Mouse (Mus musculus) forebrain, embryonic 12.5 days (tissue): ENCODE measurements around the gene 4930512M02Rik. TPM values are rescaled to one million over a fixed set of nuclear protein-coding genes. Genes with fewer than 3 reads are reported as not detected.
"Not testable (repeated sequence)": the region's sequence is repeated elsewhere in the genome, so short reads cannot be mapped to it uniquely, and the experiment has no call there.

Source experiments
- ATAC-seq: fragments of 200-750 bp; cut with Nextera tagmentation; 2 replicates; pipeline ENCODE4 v1.8.0; 2017; ENCODE audit warnings: moderate TSS enrichment; ENCODE audit not compliant: low FRiP score
- H3K27ac ChIP-seq: fragments of 300-500 bp; sonication (generic); 2 replicates; pipeline ENCODE4 v1.5.1; 2016; ENCODE audit warnings: mild to moderate bottlenecking
- H3K27me3 ChIP-seq: fragments of 300-500 bp; sonication (generic); 2 replicates; pipeline ENCODE4 v1.6.1; 2016; ENCODE audit warnings: mild to moderate bottlenecking
- H3K36me3 ChIP-seq: fragments of 300-500 bp; sonication (generic); replicated peaks from 2 replicates; pipeline ENCODE4 v1.6.1; 2016; ENCODE audit warnings: mild to moderate bottlenecking
- H3K4me1 ChIP-seq: fragments of 300-500 bp; sonication (generic); 2 replicates; pipeline ENCODE4 v1.6.1; 2016
- H3K4me2 ChIP-seq: fragments of 300-500 bp; sonication (generic); 2 replicates; pipeline ENCODE4 v1.6.1; 2016; ENCODE audit warnings: mild to moderate bottlenecking, moderate library complexity
- H3K4me3 ChIP-seq: fragments of 300-500 bp; sonication (generic); replicated peaks from 2 replicates; pipeline ENCODE4 v1.5.1; 2016; ENCODE audit warnings: mild to moderate bottlenecking
- H3K9ac ChIP-seq: fragments of 300-500 bp; sonication (generic); 2 replicates; pipeline ENCODE4 v1.6.1; 2016; ENCODE audit warnings: mild to moderate bottlenecking
- H3K9me3 ChIP-seq: fragments of 300-500 bp; sonication (generic); 2 replicates; pipeline ENCODE4 v1.6.1; 2016
- WGBS: fragments of 180-500 bp; shearing (Covaris S2); methylation state at CpG from one replicate; pipeline ENCODE4 v1.1.7; 2016; 5-methylcytosine and 5-hydroxymethylcytosine counted together
- polyA plus RNA-seq: library from polyadenylated mRNA; unstranded; fragments of >200 nt; fragmentation: Nextera tagmentation; extraction: Ambion mirVana; gene quantifications from 2 replicates; pipeline ENCODE4 v1.2.1, GENCODE M21; 2016

Gene 4930512M02Rik
- polyA plus RNA-seq = not detected in 2 replicates

- not testable (repeated sequence) for H3K4me1 ChIP-seq, H3K27ac ChIP-seq, ATAC-seq, H3K36me3 ChIP-seq, H3K4me2 ChIP-seq, H3K4me3 ChIP-seq, H3K9me3 ChIP-seq, H3K9ac ChIP-seq, H3K27me3 ChIP-seq
- WGBS = 91% methylated on average over 3 of the region's 4 CpGs
These were observed at the start of gene 4930512M02Rik for GRCm38 (mm10) chr11:11627735-11628134. TSS of gene 4930512M02Rik (minus strand) at chr11:11627835.

GRCm38 (mm10) chr11:11677165-11677564 is 49.5 kb upstream of the 4930512M02Rik start:
- Histone ChIP-seq H3K4me1 (no peaks in the 10 kb centered on the region), H3K9me3 (no peaks in the 10 kb centered on the region), H3K4me2 (no peak overlapping the region), H3K36me3 (no peaks in the 10 kb centered on the region), H3K27me3 (no peaks in the 10 kb centered on the region), H3K9ac (no peak overlapping the region), H3K4me3 (no peak overlapping the region), H3K27ac (no peak overlapping the region)
- no peak for ATAC-seq
- 90% methylated on average over 7 of the region's 7 CpGs for WGBS

DNA sequence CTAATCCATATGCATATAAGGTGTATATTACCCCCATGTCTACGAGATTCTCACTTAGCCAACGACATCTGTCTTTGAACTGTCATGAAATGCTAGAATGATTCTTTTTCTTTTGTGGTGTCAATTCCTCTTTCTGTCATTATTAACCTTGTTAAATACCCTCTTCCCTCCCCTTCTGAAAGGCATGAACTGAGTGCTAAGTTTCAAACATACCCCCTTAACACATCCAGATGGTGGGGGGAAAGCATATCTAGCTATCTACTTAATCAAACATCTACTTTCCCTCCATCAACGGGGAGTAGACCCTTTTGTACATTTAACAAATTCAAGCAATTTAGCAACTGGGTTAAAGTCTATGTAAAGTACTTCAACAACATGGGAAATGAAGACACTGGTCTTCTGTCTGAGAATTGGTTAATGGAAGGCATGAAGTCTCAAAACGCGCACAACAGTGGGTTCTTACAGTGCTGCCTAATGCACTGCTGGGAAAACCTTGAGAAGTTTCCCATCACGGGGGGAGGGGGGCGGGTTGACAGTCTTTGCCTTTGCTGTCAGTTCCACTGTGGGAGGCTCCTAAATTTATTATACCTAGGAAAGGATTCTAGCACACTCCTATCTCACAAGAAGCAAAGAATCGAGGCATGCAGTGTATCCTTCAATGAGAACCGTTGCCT is 48.6 kb upstream of the 4930512M02Rik start:
- H3K9ac ChIP-seq = no peak overlapping the region
- no peaks in the 10 kb centered on the region for H3K4me1 ChIP-seq
- ATAC-seq = no peak
- H3K4me3 ChIP-seq = no peak overlapping the region
- no peaks in the 10 kb centered on the region for H3K27me3 ChIP-seq
- no peak overlapping the region for H3K27ac ChIP-seq
- H3K36me3 ChIP-seq = no peaks in the 10 kb centered on the region
- no peaks in the 10 kb centered on the region for H3K9me3 ChIP-seq
- 84% methylated on average over 9 of the region's 9 CpGs for WGBS
- no peak overlapping the region for H3K4me2 ChIP-seq

GRCm38 (mm10) chr11:11675063-11675462 is 47.4 kb upstream of the 4930512M02Rik start:
- H3K9ac ChIP-seq = no peak overlapping the region
- no peaks in the 10 kb centered on the region for H3K4me1 ChIP-seq
- no peaks in the 10 kb centered on the region for H3K9me3 ChIP-seq
- H3K36me3 ChIP-seq = no peaks in the 10 kb centered on the region
- H3K4me2 ChIP-seq = no peak overlapping the region
- no peaks in the 10 kb centered on the region for H3K27me3 ChIP-seq
- no peak overlapping the region for H3K27ac ChIP-seq
- no peak for ATAC-seq
- no peak overlapping the region for H3K4me3 ChIP-seq

DNA sequence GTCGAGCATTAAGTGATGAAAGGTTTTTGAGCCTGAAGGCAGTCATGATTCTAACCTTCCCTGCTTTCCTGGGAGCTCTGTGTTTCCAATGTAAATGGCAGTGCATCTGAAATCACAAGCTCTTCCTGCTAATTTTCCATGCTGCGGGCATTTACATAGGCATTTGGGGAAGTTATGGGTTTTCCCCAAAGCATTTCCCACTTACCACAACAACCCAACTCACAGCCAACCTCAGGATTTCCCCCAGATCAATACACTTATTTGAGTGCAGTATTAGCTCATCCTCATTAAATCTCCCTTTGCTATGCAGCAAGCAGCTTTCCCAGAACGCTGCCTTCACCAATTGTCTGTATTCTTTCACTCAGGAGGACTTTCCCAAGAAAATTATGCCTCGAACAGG is 45.3 kb upstream of the 4930512M02Rik start:
- Histone ChIP-seq H3K4me3 (no peak overlapping the region), H3K27me3 (no peaks in the 10 kb centered on the region), H3K36me3 (no peaks in the 10 kb centered on the region), H3K4me2 (no peak overlapping the region), H3K9me3 (no peaks in the 10 kb centered on the region), H3K9ac (no peak overlapping the region), H3K27ac (no peak overlapping the region), H3K4me1 (no peaks in the 10 kb centered on the region)
- 78% methylated on average over 4 of the region's 4 CpGs for WGBS
- no peak for ATAC-seq

DNA sequence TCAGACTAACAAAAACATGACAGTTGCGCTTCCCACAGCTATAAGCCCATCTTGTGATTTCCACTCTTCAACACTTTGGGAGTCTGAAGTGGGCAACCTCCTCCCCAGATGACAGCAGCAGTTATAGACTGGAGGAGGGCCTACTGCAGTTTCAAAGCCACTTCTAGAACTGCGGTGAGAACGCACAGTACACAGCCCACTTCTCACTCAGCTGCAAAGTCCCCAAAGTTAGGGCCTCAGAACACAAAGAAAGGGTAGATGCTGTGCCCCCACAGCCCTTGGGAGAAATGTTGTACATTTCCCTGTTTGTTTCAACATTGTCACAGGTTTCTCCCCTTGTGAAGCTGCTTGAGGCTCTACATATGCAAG is 40.3 kb upstream of the 4930512M02Rik start:
- Histone ChIP-seq H3K4me1 (no peaks in the 10 kb centered on the region), H3K4me3 (no peak overlapping the region), H3K4me2 (no peak overlapping the region), H3K27ac (no peak overlapping the region), H3K9me3 (no peaks in the 10 kb centered on the region), H3K9ac (no peak overlapping the region), H3K36me3 (no peaks in the 10 kb centered on the region), H3K27me3 (no peaks in the 10 kb centered on the region)
- ATAC-seq = no peak
- 85% methylated on average over 3 of the region's 3 CpGs for WGBS

GRCm38 (mm10) chr11:11667254-11667921 is 39.8 kb upstream of the 4930512M02Rik start:
- WGBS = 87% methylated on average over 4 of the region's 4 CpGs
- no peaks in the 10 kb centered on the region for H3K27me3 ChIP-seq
- H3K4me1 ChIP-seq = no peaks in the 10 kb centered on the region
- no peak overlapping the region for H3K27ac ChIP-seq
- no peak overlapping the region for H3K4me2 ChIP-seq
- no peaks in the 10 kb centered on the region for H3K36me3 ChIP-seq
- H3K4me3 ChIP-seq = no peak overlapping the region
- ATAC-seq = no peak
- no peak overlapping the region for H3K9ac ChIP-seq
- H3K9me3 ChIP-seq = no peaks in the 10 kb centered on the region

DNA sequence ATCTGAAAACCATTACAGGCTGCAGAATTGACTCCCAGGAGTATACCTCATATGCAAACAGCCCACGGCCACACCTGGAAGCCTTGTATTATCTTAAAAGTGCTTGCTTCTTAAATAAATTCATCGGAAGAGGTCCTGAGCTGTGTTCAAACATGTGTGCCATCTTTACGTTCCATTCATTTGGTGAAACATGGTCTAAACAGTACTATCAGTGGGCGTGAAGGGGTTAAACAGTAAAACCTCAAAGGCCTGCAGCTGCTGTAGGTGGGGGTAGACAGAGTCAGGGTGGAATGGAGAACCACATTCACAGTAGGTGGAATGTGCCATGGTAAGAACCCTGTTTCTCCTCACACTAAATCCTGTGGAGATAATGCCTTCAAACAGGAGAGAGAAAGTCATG is 33.0 kb upstream of the 4930512M02Rik start:
- no peak overlapping the region for H3K27ac ChIP-seq
- no peaks in the 10 kb centered on the region for H3K27me3 ChIP-seq
- H3K9ac ChIP-seq = no peak overlapping the region
- no peaks in the 10 kb centered on the region for H3K4me1 ChIP-seq
- no peaks in the 10 kb centered on the region for H3K9me3 ChIP-seq
- no peaks in the 10 kb centered on the region for H3K36me3 ChIP-seq
- ATAC-seq = no peak
- 87% methylated on average over 4 of the region's 4 CpGs for WGBS
- H3K4me3 ChIP-seq = no peak overlapping the region
- no peak overlapping the region for H3K4me2 ChIP-seq

DNA sequence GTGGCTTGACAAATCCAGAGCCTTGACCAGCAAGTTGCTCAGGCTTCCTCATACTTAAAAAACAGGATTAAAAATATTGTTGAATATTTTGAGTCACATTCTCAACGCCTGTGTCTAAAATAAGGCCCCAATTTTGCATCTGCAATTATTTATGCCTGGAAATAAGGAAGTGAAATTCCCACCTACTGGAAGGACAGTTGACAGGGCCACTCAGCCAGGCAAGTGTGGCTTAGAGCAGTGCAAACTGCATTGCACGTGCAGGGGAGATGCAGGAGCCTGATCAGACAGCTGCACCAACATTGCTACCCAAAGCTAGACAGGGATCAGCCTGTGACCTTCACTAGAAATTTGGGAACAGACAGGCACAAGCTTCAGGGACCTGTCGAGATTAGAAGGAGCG is 31.2 kb upstream of the 4930512M02Rik start:
- Histone ChIP-seq H3K27ac (no peak overlapping the region), H3K36me3 (no peaks in the 10 kb centered on the region), H3K4me1 (no peaks in the 10 kb centered on the region), H3K4me2 (no peak overlapping the region), H3K4me3 (no peak overlapping the region), H3K9me3 (no peaks in the 10 kb centered on the region), H3K27me3 (no peaks in the 10 kb centered on the region), H3K9ac (no peak overlapping the region)
- 85% methylated on average over 4 of the region's 4 CpGs for WGBS
- ATAC-seq = no peak

GRCm38 (mm10) chr11:11657634-11658033 is 30.0 kb upstream of the 4930512M02Rik start:
- H3K9me3 ChIP-seq = no peaks in the 10 kb centered on the region
- ATAC-seq = no peak
- H3K27ac ChIP-seq = no peak overlapping the region
- H3K4me1 ChIP-seq = no peaks in the 10 kb centered on the region
- H3K9ac ChIP-seq = no peak overlapping the region
- no peak overlapping the region for H3K4me3 ChIP-seq
- H3K36me3 ChIP-seq = no peaks in the 10 kb centered on the region
- no peaks in the 10 kb centered on the region for H3K27me3 ChIP-seq
- no peak overlapping the region for H3K4me2 ChIP-seq
- WGBS = 97% methylated on average over 4 of the region's 4 CpGs

GRCm38 (mm10) chr11:11656995-11657530 is 29.4 kb upstream of the 4930512M02Rik start:
- no peaks in the 10 kb centered on the region for H3K4me1 ChIP-seq
- no peaks in the 10 kb centered on the region for H3K27me3 ChIP-seq
- no peaks in the 10 kb centered on the region for H3K36me3 ChIP-seq
- no peak overlapping the region for H3K4me3 ChIP-seq
- no peak overlapping the region for H3K27ac ChIP-seq
- H3K9ac ChIP-seq = no peak overlapping the region
- no peak overlapping the region for H3K4me2 ChIP-seq
- 78% methylated on average over 5 of the region's 5 CpGs for WGBS
- H3K9me3 ChIP-seq = no peaks in the 10 kb centered on the region
- ATAC-seq = no peak

GRCm38 (mm10) chr11:11656388-11656787 is 28.8 kb upstream of the 4930512M02Rik start:
- no peak overlapping the region for H3K27ac ChIP-seq
- no peaks in the 10 kb centered on the region for H3K27me3 ChIP-seq
- no peaks in the 10 kb centered on the region for H3K9me3 ChIP-seq
- no peaks in the 10 kb centered on the region for H3K36me3 ChIP-seq
- no peak overlapping the region for H3K4me2 ChIP-seq
- no peak for ATAC-seq
- no peaks in the 10 kb centered on the region for H3K4me1 ChIP-seq
- no peak overlapping the region for H3K9ac ChIP-seq
- 86% methylated on average over 3 of the region's 3 CpGs for WGBS
- H3K4me3 ChIP-seq = no peak overlapping the region

DNA sequence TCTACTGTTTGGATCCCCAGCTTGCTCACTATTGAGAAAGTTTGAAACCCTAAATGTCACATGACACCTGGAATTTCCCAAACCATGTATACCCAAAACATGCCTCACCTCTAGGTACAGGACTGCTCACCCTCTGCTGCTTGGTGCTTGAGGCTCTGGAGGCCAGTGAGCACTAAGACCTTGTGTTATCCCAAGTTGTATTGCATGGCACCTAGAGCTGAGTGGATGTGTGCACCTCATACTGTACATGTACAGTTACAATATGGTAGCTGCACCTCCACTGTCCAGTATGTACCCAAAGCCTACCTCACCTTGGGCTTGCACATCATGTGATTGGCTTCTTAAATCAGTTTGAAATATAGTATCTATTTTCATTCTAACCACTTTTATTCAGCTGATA is 16.7 kb upstream of the 4930512M02Rik start:
- no peak overlapping the region for H3K4me3 ChIP-seq
- no peak overlapping the region for H3K4me2 ChIP-seq
- no peaks in the 10 kb centered on the region for H3K36me3 ChIP-seq
- no peaks in the 10 kb centered on the region for H3K27me3 ChIP-seq
- H3K4me1 ChIP-seq = no peaks in the 10 kb centered on the region
- no peak for ATAC-seq
- H3K27ac ChIP-seq = no peak overlapping the region
- H3K9ac ChIP-seq = no peak overlapping the region
- H3K9me3 ChIP-seq = no peaks in the 10 kb centered on the region; the same call in 1 of the 2 replicates
